Mouse (Mus musculus): ENCODE data around the gene Uevld. TPM values are rescaled to one million over a fixed set of nuclear protein-coding genes. Genes with fewer than 3 reads are reported as not detected.

Uevld gene
- total RNA-seq, 2 experiments from 2014 or later, result 9.4 to 10.6 TPM

GRCm38 (mm10) chr7:46880992-46881391 is 77.3 kb downstream of the Uevld start:
- intact Hi-C loops (cut with DNase I), result no loop called here
- DNase-seq, result no peak

GRCm38 (mm10) chr7:46879851-46880250 is 78.5 kb downstream of the Uevld start:
- intact Hi-C loops (cut with DNase I), result no loop called here
- DNase-seq, result no peak

- DNase-seq, result no peak
- intact Hi-C loops (cut with DNase I), result no loop called here
Measured at GRCm38 (mm10) chr7:46877255-46877654, 81.1 kb downstream of the Uevld start.

GRCm38 (mm10) chr7:46876841-46877240 is 81.5 kb downstream of the Uevld start:
- intact Hi-C loops (cut with DNase I), result no loop called here

More at GRCm38 (mm10) chr7:46876841-46877240, 81.5 kb downstream of the Uevld start:
- DNase-seq, result no peak

Other genes with a start within 250 kb of the Uevld start
- gene Saal1, start 247.8 kb downstream of the Uevld start, total RNA-seq (2021), result 1 to 10 TPM; 3.8 to 4.3 TPM
- 1 to 10 TPM; 1.4 to 1.8 TPM for gene Saa3, start 242.8 kb downstream of the Uevld start, total RNA-seq (2021)
- not detected for gene Saa4, start 225.9 kb downstream of the Uevld start, total RNA-seq (2021)
- not detected for gene Saa1, start 215.5 kb downstream of the Uevld start, total RNA-seq (2021)
- not detected for gene Saa2, start 206.7 kb downstream of the Uevld start, total RNA-seq (2021)
- 10 to 100 TPM in 1 of 2 experiments, 1 to 10 TPM in 1; 8.8 to 12.7 TPM for gene Hps5, start 162.5 kb downstream of the Uevld start, total RNA-seq (2021)
- gene Gtf2h1, start 162.4 kb downstream of the Uevld start, total RNA-seq (2021), result 10 to 100 TPM; 16.9 to 19.5 TPM
- 100 to 1,000 TPM; 776 to 801 TPM for gene Ldha, start 117.1 kb downstream of the Uevld start, total RNA-seq (2021)
- gene Ldhc, start 97.3 kb downstream of the Uevld start, total RNA-seq (2021), result not detected
- 10 to 100 TPM; 60.5 to 61.6 TPM for gene Tsg101, start 38.6 kb downstream of the Uevld start, total RNA-seq (2021)
- gene Gm9999, start 25.1 kb upstream of the Uevld start, total RNA-seq (2021), result not detected
- 1 to 10 TPM; 6.7 to 8.6 TPM for gene Spty2d1, start 49.9 kb upstream of the Uevld start, total RNA-seq (2021)
- 10 to 100 TPM; 29.2 to 32.6 TPM for gene Tmem86a, start 92.1 kb upstream of the Uevld start, total RNA-seq (2021)
- gene Ptpn5, start 175.2 kb upstream of the Uevld start, total RNA-seq (2021), result not detected
- gene Mrgpra6, start 246.4 kb upstream of the Uevld start, total RNA-seq (2021), result not detected